Mouse (Mus musculus) embryonic facial prominence, embryonic 10.5 days (tissue): ENCODE results near the gene Tmpo. TPM values are rescaled to one million over a fixed set of nuclear protein-coding genes. Genes with fewer than 3 reads are reported as not detected.

ENCODE experiments used
- DNase-seq: peaks from one replicate; pipeline ENCODE4 v3.0.0-alpha.2; 2017; ENCODE audit warnings: low spot score
- H3K27ac ChIP-seq: fragments of 300-500 bp; sonication (generic); replicated peaks from 2 replicates; pipeline ENCODE4 v1.5.1; 2016; ENCODE audit warnings: mild to moderate bottlenecking
- H3K27me3 ChIP-seq: fragments of 300-500 bp; sonication (generic); replicated peaks from 2 replicates; pipeline ENCODE4 v1.6.1; 2016; ENCODE audit warnings: low read depth, mild to moderate bottlenecking; ENCODE audit not compliant: poor library complexity, severe bottlenecking
- H3K36me3 ChIP-seq: fragments of 300-500 bp; sonication (generic); replicated peaks from 2 replicates; pipeline ENCODE4 v1.6.1; 2016; ENCODE audit warnings: mild to moderate bottlenecking, moderate library complexity
- H3K4me1 ChIP-seq: fragments of 300-500 bp; sonication (generic); 2 replicates; pipeline ENCODE4 v1.6.1; 2016
- H3K4me3 ChIP-seq: fragments of 300-500 bp; sonication (generic); 2 replicates; pipeline ENCODE4 v1.5.1; 2016; ENCODE audit warnings: mild to moderate bottlenecking, moderate library complexity
- H3K9me3 ChIP-seq: fragments of 300-500 bp; sonication (generic); 2 replicates; pipeline ENCODE4 v1.6.1; 2016; ENCODE audit warnings: mild to moderate bottlenecking
- WGBS: fragments of 180-500 bp; shearing (Covaris S2); methylation state at CpG from one replicate; pipeline ENCODE4 v1.1.7; 2016; 5-methylcytosine and 5-hydroxymethylcytosine counted together
- polyA plus RNA-seq: library from polyadenylated mRNA; unstranded; fragments of >200 nt; fragmentation: Nextera tagmentation; extraction: Ambion mirVana; gene quantifications from 2 replicates; pipeline ENCODE4 v1.2.1, GENCODE M21; 2016

The Tmpo gene
- polyA plus RNA-seq, 1 experiment from 2014 or later, result 265 TPM

GRCm38 (mm10) chr10:91122646-91123045, 58.5 kb downstream of the Tmpo start:
- H3K27me3 ChIP-seq, result no peaks in the 10 kb centered on the region
- H3K9me3 ChIP-seq, result no peaks in the 10 kb centered on the region
- WGBS, result 49% methylated on average over 6 of the region's 6 CpGs
- H3K4me3 ChIP-seq, result peak overlapping the region; percentile 98
- peaks cover 48% of the 10 kb centered on the region for H3K36me3 ChIP-seq
- peaks cover 18% of the 10 kb centered on the region for H3K4me1 ChIP-seq
- DNase-seq, result no peak
- H3K27ac ChIP-seq, result peak overlapping the region; percentile 95; the same call in 1 of the 2 replicates

DNA sequence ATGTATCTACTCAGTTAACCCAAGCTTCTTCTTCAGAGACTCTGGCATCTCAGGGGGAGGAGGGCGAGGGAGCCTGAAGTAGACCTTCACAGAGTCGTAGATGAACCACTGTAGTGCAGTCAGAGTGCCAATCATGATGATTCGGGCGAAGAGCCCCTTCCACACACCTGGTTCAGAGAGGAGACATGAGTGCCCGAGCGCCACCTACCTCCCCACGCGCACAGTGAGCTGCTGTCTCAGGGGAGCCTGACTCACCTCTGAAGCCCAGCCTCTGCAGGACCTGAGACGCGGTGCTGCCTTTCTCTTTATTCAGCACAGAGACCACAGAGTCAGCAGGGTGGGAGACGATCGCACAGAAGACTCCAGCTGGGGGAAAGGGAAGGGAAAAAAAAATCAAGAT, 64.2 kb downstream of the Tmpo start:
- H3K9me3 ChIP-seq, result peaks cover 11% of the 10 kb centered on the region; the same call in 1 of the 2 replicates
- H3K36me3 ChIP-seq, result peaks cover 100% of the 10 kb centered on the region
- WGBS, result 94% methylated on average over 12 of the region's 12 CpGs

GRCm38 (mm10) chr10:91109841-91110240, 71.3 kb downstream of the Tmpo start:
- H3K36me3 ChIP-seq, result peaks cover 32% of the 10 kb centered on the region
- H3K4me1 ChIP-seq, result no peaks in the 10 kb centered on the region
- peaks cover 18% of the 10 kb centered on the region for H3K9me3 ChIP-seq
- no peak for DNase-seq
- 73% methylated on average over 4 of the region's 4 CpGs for WGBS
- H3K27ac ChIP-seq, result no peak overlapping the region
- no peak overlapping the region for H3K4me3 ChIP-seq
- no peaks in the 10 kb centered on the region for H3K27me3 ChIP-seq

More for the DNA sequence above, 64.2 kb downstream of the Tmpo start:
- Histone ChIP-seq H3K27ac (no peak overlapping the region), H3K4me1 (peaks cover 3% of the 10 kb centered on the region), H3K4me3 (no peak overlapping the region), H3K27me3 (no peaks in the 10 kb centered on the region)
- DNase-seq, result no peak

DNA sequence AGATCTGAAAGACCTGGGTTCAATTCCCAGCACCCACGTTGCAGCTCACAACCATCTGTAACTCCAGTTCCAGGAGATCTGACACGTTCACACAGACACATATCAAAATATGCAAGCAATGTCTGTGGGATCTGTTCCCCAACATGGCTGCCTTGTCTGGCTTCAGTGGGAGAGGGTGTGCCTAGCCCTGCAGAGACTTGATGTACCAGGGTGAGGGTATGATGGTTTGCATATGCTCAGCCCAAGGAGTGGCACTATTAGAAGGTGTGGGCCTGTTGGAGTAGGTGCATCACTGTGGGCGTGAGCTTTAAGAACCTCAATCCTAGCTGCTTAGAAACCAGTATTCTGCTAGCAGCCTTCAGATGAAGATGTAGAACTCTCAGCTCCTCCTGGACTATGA, 75.1 kb downstream of the Tmpo start:
- no peaks in the 10 kb centered on the region for H3K4me1 ChIP-seq
- H3K9me3 ChIP-seq, result peaks cover 5% of the 10 kb centered on the region
- no peaks in the 10 kb centered on the region for H3K27me3 ChIP-seq
- H3K27ac ChIP-seq, result no peak overlapping the region
- H3K36me3 ChIP-seq, result peaks cover 18% of the 10 kb centered on the region
- 89% methylated on average over 3 of the region's 3 CpGs for WGBS
- no peak for DNase-seq
- H3K4me3 ChIP-seq, result no peak overlapping the region

GRCm38 (mm10) chr10:91102799-91103590, 78.1 kb downstream of the Tmpo start:
- Histone ChIP-seq H3K36me3 (peaks cover 21% of the 10 kb centered on the region), H3K9me3 (no peaks in the 10 kb centered on the region), H3K27ac (no peak overlapping the region), H3K27me3 (no peaks in the 10 kb centered on the region), H3K4me3 (no peak overlapping the region), H3K4me1 (no peaks in the 10 kb centered on the region)
- DNase-seq, result no peak
- 90% methylated on average over 14 of the region's 14 CpGs for WGBS

GRCm38 (mm10) chr10:91101936-91102335, 79.2 kb downstream of the Tmpo start:
- peaks cover 21% of the 10 kb centered on the region for H3K36me3 ChIP-seq
- no peak for DNase-seq
- H3K9me3 ChIP-seq, result no peaks in the 10 kb centered on the region
- no peak overlapping the region for H3K27ac ChIP-seq
- no peaks in the 10 kb centered on the region for H3K4me1 ChIP-seq
- 89% methylated on average over 25 of the region's 25 CpGs for WGBS
- H3K4me3 ChIP-seq, result no peak overlapping the region
- H3K27me3 ChIP-seq, result no peaks in the 10 kb centered on the region

DNA sequence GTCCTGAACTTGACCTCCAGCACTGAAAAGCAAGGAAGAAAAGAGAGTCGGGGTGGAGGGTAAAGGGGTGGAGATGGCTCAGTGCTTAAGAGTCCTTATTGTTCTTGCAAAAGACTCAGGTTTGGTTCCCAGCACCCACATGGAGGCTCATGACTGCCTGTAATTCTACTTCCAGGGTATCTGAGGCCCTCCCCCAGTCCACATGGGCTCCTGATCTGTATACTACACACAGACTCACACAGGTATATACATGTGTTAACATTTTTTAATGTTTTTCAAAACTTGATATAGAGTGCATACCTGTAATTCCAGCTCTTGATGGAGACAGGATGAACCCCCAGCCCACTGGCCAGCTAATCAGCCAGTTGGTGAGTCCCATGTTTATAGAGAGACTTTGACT, 81.0 kb downstream of the Tmpo start:
- WGBS, result 95% methylated on average over 1 of the region's 1 CpGs
- no peak overlapping the region for H3K4me3 ChIP-seq
- no peaks in the 10 kb centered on the region for H3K27me3 ChIP-seq
- H3K4me1 ChIP-seq, result no peaks in the 10 kb centered on the region
- H3K9me3 ChIP-seq, result no peaks in the 10 kb centered on the region
- no peak for DNase-seq
- H3K27ac ChIP-seq, result no peak overlapping the region
- H3K36me3 ChIP-seq, result peaks cover 28% of the 10 kb centered on the region

DNA sequence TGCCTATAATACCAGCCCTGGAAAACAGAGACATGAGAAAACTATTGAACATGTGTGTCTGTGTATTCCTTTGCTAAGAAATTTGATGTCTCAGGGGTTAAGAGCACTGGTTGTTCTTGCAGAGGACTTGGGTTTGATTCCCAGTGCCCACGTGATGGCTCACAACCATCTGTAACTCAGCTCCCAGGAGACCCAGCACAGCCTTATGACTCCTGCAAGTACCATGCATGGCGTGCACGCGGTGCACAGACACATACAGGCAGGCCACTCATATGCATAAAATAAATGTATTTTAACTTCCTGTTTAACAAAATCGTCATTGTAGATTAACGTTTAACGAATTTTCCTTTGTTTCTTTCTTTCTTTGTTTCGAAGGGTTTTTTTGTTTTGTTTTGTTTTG, 83.1 kb downstream of the Tmpo start:
- Histone ChIP-seq H3K4me3 (no peak overlapping the region), H3K27me3 (no peaks in the 10 kb centered on the region), H3K9me3 (no peaks in the 10 kb centered on the region), H3K27ac (no peak overlapping the region), H3K4me1 (no peaks in the 10 kb centered on the region), H3K36me3 (peaks cover 38% of the 10 kb centered on the region)
- WGBS, result 88% methylated on average over 8 of the region's 8 CpGs
- no peak for DNase-seq

Other genes starting within 250 kb of the Tmpo start
- 22.9 and 26.8 TPM in 2 replicates for gene Apaf1, start 98.5 kb downstream of the Tmpo start, polyA plus RNA-seq
- gene Ikbip, start 98.4 kb downstream of the Tmpo start, polyA plus RNA-seq, result 21.0 and 22.9 TPM in 2 replicates
- 397 and 400 TPM in 2 replicates for gene Slc25a3, start 57.3 kb downstream of the Tmpo start, polyA plus RNA-seq